Mouse (Mus musculus) kidney, adult 9 months (tissue): Measurements from ENCODE around the gene Cpd.

Experiments used
- DNase-seq: peaks from one replicate; pipeline ENCODE4 v3.0.0; 2022

Cpd gene

DNA sequence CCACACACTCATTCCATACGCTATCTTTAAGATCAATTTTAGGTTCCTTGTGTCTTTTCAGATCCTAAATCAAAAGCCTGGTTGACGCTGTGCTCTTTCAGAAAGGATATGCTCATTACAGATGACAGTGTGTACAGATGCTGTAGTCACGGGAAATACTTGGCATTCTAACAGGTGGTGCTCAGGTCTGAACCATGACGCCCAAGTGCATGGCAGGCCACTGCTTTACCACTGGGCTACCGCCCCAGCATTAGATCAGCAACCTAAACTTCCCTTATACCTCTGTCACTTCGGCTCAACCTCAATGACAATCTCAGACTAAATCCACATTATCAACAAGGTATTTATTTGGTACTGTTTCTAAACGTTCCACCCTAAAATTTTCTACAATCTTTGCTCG, 71.3 kb downstream of the Cpd start:
- DNase-seq = no peak

DNA sequence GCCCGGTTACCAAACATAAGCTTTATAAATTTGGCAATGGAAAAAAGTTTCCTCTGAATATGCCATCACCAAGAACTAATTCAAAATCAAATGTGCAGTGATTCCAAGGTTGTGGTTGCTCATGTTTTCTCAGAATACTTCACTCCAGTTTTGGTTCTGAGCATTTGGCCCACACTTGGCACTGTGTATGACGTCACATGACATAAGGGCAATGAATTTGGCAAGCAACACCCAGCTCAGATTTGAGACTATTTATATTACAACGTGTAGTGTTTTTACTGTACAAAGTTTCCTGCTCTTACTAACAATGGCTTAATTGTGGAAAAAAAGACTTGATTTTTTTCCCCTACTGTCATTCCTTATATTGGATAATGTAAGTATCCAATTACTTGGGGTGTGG, 73.0 kb downstream of the Cpd start:
- DNase-seq = no peak

DNA sequence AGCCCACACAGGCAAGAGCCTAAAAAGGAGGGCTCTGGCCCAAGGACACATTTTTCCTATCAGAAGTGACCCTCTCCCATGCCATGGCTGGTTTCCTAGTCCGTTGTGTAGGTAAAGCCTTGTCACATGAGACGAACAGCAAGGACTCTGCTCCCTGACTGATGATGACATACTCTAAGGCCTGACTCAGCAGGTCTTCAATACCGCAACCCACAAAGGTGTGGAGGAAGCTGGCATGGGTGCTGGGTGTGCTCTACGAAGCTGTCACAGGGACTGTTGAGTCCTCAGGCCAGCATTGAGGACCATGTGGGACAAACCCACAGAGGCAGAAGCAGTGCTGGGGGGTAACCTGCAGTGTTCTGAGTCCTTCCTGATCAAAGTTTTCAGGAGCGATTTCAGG, 76.3 kb downstream of the Cpd start:
- no peak for DNase-seq

DNA sequence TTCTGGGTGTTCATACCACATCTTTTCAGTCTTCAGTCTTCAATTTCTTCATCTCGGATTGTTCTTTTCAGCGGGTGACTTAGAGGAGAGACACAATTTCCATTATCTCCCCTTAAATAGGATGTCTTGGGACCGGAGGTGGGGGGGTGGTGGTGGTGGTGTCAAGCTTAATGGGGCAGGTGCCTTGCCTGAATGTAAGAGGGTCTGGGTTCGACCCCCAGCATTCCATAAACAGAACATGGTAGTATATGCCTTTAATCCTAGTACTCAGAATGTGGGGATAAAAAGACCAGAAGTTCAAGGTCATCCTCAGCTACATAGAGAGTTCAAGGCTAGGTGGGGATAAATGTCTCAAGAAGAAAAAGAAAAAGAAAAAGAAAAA, 83.1 kb downstream of the Cpd start:
- DNase-seq = no peak

DNA sequence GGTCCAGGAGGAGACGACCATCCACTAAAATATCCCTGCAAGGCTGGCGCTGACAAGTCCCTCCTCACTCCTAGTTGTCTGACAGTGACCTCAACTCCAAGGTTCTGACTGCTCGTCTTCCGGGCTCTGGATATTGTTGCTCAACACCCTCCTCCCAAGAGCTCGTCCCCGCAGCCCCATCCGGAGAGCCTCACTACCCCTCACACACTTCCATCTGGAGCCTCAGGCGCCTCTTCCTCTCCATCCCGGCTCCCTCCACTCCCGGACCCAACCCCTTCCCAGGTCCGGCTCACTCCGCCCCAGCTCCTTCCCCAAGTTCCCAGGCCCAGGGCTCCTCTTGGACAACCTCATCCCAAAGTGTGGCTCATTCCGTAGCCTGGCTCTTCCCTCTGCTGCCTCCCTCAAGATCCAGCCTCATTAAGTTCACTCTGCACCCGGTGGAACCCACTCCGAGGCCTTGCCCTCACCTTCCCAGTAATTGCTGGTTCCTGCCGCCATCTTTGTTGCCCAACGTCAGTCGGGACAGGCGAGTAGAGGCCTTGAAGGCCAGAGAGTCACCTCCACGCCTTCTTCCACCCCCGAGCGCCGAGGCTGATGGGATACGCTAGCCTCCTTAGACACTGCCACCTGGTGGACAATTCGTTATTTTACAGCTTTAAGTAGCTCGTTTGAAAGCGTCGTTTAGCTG, 83.6 kb downstream of the Cpd start, which contains the start of gene Gosr1:
Gene Gosr1 (minus strand): TSS at position 527 of the 688 bp plus-strand sequence.
- DNase-seq = peak; percentile 96

DNA sequence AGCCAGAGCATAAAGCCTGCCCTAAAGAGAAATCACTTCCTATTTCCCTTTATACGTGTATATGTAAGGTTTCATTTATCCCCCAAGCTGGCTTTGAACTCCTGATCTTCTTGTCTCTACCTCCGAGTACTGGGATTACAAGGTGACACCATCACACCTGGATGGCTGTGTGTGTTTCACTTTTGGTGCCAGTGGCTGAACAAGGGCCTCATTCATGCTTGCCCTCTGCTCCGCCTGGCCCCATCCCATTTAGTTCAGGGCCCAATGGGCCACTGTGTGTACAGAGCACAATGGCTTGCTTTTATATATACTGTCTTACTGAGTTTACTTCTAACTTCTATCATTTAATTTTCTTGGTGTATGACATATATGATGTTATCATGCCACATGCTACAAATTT, 94.5 kb downstream of the Cpd start:
- DNase-seq = no peak

DNA sequence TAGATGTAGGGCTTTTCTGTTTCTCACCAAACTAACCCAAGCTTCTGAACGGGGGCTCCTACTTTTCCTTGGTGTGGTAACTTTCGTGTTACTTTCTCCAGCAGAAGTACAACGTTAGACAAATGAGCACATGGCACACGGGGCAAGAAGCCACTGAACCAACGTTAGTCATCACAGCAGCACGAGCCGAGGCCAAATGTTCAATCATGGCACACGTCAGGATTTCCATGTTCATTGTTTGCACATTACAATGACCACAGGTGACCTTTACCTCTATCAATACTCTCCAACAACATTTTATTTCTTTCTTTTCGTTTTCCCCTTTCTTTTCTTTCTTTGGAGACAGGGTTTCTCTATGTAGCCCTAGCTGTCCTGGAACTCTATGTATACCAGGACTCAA, 98.0 kb downstream of the Cpd start:
- DNase-seq = no peak

DNA sequence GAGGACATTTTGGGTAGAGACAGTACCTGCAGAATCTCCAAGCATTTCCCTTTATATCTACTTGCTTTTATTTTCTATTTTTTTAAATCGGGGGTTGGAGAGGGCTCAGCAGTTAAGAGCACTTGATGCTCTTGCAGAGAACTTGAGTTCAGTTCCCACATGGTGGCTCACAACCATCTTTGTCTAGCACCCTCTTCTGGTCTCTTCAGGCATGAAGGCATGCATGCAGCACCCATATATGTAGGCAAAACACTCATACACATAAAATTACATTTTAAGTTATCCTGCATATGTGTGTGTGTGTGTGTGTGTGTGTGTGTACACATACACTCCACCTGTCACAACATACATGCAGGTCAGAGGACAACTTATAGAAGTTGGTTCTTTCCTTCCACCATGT, 100.9 kb downstream of the Cpd start:
- no peak for DNase-seq

DNA sequence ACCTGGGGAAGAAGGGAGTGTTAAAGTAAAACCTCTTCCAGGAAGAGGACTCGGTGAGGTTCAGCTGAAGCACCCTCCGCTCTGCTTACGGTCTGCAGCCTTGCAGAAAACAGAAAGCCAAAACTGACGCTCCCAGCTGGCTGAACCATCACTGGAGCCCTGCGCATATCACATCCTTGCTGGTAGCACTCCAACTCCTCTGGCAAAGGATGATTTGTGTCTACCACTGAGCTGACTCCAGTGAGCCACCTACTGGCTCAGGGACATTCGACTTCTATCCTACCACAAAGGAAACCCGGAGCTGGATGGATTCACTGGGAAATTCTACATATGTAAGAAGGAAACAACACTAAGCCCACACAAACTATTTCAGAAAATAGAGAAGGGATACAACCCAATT, 102.3 kb downstream of the Cpd start:
- peak; percentile 27 for DNase-seq

DNA sequence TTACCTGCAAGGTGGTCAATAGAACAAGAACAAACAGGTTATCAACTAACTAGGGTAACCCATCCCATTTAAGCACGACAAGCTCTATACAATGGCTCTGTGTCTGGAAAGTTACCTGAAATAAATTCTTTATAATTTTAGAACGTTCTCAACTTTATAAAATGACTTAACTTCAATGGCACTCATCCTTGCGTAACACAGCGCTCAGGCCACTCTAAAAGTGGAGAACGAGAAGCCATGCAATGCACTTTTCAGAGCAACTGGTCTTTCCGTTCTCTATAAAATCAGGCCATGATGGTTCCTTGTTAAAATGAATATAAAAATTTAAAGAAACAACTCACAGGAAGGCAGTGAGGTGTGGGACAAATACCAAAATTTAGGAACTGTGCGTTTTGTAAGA, 104.3 kb downstream of the Cpd start:
- DNase-seq = no peak

DNA sequence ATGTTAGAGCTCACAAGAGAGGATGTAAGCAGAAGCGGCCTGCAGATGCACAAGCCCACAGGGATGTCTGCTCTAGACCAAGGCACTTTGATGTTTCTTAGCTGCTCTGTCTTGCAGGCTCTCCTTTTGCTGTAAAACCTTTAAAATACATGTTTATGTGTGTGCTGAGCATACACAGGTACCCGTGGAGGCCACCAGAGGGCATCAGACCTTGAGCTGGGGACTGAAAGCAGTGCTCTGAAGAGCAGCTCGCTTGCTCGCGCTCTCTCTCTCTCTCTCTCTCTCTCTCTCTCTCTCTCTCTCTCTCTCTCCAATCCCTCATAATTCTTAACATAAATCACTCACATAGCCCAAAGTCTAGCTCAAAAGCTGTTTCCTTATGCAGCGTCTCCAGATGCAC, 107.7 kb downstream of the Cpd start:
- DNase-seq = peak; percentile 27

DNA sequence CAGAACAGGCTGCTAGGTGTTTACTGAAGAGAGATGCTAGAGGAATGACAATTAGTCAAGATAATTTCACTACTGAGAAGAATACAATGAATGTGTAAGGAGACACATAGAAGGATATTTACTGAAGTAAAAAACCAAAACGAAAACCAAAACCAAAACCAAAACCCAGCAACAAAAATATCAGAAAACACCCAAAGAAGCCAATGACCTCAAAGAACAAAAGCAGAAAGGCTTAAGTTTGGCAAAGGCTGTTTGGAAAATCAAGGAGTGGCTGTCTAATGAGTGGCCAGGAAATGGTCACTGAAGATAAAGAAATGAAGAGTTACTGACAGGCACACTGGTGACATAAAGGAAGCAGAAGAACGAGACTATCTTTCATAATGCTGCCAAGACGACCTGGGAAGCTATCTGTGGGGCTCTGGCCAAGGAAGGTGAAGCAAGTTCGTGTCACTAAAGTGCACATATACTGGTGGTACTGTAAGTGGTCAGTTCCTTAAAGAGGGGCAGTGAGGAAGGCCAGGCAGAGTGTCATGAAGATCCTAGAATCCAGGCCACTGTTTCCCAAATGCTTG, 111.0 kb downstream of the Cpd start:
- DNase-seq = peak; percentile 15

DNA sequence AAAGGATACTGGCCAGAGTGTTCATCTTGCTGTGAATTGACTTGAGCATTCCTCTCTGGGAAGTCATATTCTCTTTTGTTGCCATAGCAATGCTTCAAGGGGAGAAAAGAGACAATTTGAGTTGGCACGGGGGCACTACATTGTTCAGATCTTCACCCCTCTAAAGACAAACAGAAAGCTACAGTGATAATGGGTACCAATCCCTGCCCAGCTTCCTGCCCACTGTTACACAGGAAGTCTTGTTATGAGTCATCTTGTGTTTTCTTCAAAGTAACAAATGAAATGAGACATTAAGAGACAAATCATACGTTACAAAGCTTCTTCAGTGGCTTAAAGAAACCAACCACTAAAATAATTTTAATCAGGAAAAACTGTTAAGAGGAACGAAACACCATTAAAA, 112.3 kb downstream of the Cpd start:
- no peak for DNase-seq

DNA sequence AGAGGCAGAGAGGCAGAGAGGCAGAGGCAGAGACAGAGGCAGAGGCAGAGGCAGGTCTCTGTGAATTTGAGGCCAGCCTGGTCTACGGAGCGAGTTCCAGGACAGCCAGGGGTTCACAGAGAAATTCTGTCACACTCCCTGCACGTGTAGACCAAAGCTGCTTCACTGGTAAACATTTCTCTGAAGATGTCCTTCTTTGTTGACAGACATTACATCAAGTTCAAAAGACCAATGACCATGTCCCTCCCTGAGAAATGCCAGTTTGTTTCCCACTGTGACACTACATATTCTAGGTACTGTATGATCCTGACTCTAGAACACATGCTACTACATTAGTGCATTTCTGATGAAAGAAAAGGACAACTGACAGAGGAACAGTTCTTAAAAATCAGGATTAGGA, 116.2 kb downstream of the Cpd start:
- no peak for DNase-seq
